Mouse (Mus musculus): ENCODE data around the gene Gab1. TPM values are rescaled to one million over a fixed set of nuclear protein-coding genes. Genes with fewer than 3 reads are reported as not detected.

Gene Gab1
- total RNA-seq, 4 experiments from 2014 or later = 19.4 to 24.9 (median 22.3) TPM

DNA sequence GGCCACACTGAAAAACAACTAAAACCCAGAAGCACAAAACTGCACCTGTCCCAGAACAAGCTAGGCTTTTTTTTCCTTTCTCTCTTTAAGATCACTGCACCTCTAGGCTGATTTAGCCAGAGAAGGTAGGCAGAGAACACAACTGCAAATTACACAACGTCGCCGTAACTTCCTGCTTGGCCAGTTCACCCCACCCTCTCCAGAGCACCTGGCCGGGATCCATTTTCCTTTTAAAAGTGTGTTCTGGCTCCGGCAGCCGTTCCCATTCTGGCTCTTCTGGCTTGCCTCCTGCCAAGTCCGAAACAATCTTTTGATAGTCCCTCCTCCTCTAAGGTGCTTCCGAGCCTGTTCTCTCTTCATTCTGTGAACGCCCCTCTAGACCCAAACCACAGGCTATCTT, 32.4 kb downstream of the Gab1 start:
- no peak for DNase-seq (ENCODE audit: low spot score in 2 of 2)

DNA sequence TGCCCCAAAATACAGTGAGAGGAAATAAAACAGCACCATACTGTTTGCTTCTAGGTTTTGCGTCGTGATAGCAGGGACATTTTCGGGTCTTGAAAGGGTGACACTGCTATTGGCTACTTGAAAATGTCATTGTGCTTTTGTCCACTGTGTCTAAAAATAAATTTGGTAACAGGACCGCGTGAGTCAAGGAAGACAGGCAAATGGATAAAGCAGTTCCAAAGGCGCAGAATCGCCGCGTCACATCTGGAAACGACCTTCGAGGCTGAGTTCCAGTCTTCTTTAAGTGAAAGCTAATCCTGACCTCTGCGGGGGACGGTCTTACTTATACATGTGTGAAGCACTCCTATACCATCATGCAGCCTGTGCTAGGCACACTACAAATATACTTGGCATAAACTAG, 35.0 kb downstream of the Gab1 start:
- no peak for DNase-seq (ENCODE audit: low spot score in 2 of 2)

DNA sequence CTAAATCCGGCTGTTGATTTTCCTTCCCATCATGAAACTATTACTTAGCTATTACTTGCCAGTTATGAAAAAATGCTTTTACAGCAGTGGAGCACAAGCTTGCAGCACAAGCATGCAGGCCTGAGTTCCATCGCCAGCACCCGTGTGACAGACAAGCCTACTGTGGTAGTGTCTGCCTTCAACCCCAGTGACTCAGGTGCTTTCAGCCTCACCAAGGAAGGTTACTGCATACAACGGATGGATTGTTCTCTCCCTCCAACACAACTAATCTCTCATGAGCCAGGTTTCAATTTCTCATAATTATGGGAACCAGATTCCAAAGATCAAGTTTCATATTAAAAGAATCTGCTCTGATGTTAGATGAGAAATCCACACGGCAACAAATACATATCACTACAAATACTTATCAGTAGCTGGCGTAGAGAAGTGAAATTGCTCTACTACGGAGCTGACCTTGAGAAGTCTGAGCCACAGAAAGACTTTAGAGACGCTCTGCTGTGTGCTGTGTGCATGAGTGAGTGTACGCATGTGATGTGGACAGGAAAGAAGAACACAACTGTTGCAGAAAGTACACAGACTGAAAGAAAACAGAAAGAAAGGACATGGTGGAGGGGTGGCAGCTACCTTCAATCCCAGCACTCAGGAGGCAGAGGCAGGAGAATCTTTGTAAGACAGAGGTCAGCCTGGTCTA, 36.4 kb downstream of the Gab1 start:
- no peak for DNase-seq (ENCODE audit: low spot score in 2 of 2)

DNA sequence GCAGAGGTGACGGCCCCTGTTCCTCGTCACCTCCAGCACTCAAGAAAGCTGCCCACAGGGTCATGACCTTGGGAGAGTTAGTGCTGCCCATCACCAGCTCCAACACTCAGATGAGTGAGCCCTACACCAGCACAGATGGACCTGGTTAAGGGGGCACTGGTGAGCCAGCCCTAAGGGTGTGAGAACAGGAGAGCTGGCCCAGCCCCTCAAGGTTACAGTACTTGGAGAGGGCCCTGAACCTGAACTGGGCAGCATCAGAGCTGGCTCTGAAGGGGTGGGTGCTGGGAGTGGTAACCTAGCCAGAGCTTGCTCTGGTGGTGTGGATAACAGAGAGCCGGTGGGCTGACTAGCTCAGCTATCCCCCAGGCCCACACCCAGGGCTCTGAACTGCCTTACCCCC, 37.8 kb downstream of the Gab1 start:
- no peak for DNase-seq (ENCODE audit: low spot score in 2 of 2)

DNA sequence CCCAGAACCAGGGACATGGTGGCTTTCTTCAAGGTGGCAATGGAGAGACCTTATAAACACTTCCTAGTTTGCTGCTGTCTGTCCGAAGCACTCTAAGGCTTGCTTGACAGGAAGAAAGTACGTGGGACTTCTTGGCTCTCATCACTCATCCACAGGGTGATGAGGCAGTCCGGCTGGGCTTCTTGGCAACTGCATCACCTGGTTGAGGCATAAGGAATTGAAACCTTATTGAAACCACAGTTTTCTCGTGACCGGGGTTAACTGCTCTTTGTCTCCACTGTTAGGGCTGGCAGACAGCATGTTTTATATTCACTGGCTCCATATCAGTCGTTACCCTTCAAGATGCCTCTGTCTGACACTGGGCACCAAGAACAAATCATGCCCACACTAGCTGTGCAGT, 40.2 kb downstream of the Gab1 start:
- DNase-seq (ENCODE audit: low spot score in 2 of 2) = no peak

DNA sequence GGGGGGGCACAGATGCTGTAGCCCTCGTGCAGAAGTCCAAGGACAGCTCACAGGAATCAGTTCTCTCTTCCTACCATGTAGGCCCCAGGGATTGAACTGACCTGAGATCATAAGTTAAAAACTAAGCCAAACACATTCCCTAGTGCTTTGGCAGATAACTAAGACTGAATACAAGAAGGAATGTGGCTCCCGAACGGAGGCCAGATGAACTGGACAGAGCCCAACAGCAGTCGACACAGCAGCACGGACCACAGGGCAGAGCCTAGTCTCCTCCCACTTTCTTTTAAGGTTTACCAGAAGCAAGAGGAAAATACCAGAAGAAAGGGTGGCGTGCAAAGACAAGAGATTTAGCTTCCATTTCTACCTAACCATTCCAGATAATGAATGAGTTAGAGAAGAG, 42.1 kb downstream of the Gab1 start:
- no peak for DNase-seq (ENCODE audit: low spot score in 2 of 2)

DNA sequence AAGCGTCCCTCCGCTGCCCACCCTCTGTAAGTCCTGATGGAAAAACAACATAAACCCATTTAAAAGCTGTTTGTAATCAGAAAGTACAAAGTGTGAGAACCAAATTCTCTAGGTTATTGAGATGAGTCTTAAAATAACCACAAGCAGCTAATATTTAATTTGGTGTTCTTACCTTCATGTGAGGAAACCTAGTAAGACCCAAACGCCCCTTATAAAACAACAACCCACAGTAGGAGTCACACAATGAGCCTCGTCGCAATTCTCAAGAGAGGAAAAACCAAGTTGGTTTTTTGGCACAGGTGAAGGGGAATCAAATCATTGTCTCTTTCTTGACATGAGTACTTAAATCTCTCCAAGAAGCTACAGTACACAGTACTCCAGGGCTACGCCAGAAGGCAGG, 44.9 kb downstream of the Gab1 start:
- no peak for DNase-seq (ENCODE audit: low spot score in 2 of 2)

DNA sequence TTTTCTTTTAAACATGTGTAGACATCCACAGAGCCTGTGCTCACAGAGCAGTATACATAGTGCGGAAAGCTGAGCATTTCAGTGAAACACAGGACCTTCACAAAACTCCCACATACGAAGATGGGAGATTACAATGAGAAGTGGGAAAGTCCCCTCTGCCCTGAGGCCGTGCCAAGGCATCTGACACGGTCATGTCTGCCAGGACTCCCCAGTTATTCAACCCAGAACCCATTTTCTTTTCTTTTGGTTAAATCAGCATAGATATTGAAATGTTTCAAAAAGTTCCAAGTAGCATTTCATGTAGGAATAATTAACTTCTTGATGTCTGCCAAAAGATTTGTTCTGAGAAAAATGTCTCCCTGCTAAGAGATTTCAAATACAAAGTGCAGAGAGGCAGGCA, 45.9 kb downstream of the Gab1 start:
- no peak for DNase-seq (ENCODE audit: low spot score in 2 of 2)

DNA sequence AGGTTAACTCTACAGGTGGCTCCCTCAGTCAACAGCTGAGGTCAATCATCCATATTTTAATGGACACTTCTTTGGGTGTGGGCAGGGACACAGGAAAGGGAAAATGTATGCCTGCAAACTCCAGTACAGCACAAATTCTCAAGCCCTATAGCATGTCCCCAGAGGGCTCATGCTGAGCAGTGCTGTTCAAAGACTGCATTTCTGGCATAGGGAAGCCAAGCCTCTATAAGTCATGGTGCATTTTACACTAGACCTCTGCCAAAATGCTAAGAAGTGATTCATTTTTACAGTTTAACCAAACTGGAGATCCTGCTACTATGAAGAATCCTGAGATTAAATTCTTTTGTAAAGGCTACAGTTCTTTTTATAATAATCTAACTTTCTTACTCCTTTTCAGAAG, 47.8 kb downstream of the Gab1 start:
- no peak for DNase-seq (ENCODE audit: low spot score in 2 of 2)

DNA sequence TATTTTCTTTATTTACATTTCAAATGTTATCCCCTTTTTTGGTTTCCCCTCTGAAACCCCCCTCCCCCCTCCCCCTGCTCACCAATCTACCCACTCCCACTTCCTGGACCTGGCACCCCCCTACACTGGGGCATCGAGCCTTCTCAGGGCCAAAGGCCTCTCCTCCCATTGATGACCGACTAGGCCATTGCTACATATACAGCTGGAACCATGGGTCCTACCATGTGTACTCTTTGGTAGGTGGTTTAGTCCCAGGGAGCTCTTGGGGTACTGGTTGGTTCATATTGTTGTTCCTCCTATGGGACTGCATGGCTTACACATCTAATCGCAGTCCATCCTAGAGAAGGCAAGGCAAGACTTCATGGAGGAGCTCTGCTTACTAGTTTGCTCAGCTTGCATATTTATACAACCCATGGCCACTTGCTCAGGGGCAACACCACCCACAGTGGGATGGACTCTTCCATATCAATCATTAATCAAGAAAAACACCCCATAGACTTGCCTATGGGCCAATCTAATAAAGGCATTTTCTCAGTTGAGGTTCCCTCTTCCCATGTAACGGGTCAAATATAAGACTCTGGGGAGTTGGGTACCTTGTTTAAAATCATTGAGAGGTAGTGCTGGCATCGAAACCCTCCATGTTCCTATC, 48.3 kb downstream of the Gab1 start:
- no peak for DNase-seq (ENCODE audit: low spot score in 2 of 2)

DNA sequence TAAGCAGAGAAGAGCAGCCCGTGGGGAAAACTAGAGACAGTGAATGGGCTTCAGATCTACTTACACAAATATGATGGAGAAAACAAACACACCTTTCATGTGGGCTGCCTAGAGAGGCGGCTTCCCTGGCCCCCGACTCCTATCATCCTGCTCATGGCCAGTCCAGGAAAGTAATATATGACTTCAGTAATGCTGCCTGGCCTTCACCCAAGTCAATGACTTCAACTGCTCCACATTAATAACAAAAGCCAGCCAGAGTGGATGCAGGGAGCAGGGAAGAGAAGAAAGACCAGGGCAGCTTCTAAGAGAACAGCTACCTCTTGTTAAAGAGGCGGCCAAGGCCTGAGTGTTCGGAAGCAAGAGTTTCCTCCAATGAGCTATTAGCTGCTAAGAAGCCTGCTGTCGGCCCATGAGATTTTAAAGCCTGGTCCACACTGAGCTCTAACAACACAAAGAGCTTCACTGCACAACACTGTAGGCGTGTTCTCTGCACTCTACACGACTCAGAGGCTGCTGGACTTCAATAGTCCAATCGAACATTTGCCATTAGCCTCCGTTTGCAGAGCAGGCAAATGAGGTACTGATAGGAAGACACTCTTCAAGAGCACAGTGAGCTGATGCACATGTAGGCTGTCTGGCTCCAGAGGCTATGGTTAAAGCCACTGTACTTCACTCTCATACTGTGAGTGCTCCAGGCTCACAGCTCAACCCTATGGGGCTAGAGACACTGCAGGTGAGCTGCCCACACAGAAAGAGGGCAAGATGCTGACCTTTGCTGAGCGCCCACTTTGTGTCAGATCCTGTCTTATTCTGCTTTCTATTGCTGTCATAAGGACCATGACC, 49.4 kb downstream of the Gab1 start:
- no peak for DNase-seq (ENCODE audit: low spot score in 2 of 2)

DNA sequence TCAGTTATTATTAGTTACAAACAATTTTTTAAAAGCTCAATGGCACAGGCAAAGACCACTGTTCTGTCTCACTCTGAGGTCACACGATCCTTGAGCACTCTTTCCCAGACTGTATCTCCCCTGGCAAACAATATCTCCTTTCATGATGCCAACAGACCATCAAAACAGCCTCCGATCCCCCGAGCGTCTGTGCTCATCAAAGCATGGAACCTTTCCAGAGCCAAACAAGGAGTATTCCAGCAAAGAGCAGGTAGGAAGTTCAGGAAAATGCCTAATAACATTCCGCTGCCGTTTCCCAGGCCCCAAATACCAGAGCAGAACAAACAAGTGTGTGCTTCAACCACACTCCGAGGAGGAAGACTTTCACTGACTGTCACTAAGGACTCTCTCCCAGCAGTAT, 50.2 kb downstream of the Gab1 start:
- DNase-seq (ENCODE audit: low spot score in 2 of 2) = no peak

DNA sequence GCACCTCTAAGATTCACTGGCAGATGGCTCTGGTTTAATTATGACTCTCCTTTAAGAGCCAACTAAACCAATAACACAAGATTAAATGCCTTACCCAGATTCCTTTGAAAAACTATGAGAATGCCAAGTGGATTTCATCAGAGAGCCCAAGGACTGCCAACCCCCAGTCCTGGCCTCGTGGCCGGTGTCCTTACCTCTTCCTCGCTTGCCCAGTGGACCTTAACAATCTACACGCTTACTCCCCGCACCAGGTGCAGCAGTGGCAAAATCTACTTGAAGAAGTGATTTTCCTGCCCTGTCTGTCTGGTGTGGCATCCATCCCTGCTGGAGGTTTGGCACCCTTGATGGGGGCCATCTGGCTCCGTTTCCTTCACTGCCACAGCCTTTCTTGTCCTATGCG, 53.3 kb downstream of the Gab1 start:
- DNase-seq (ENCODE audit: low spot score in 2 of 2) = no peak

DNA sequence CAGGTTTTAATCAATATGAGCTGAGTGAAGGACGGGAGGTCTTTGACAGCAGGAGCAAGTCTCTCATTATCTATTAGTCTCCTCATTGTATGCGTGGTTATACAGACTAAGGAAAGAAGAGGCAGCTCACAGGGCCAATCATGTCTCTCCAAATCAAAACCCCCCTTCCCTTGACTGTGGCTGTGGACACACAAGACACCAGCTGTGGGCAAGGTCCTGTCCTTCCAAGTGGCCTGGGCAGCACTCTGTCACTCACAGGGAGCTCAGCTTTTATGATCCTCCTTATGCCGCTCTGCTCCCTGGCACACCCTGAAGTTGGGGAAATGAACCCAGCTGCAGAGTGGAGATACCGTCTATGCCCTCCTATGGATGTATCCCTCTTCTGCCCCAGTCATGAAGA, 55.2 kb downstream of the Gab1 start:
- no peak for DNase-seq (ENCODE audit: low spot score in 2 of 2)

DNA sequence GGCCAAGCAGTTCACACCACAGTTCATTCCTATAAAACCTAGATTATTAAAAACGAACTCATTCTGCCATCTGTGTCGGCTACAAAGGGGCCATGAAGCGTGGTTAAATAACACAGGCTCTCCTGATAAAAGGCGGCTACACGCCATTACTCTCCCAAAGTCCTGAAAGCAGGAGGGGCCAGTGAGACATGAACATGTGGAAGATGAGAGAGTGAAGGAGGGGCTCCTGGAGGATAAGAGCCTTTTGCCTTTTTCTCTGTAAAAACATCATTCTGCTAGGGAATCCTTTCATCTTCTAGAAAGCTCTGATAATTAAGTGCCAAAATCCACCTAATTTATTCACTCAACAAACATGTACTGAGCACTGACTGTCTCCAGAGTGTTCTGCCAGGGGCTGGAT, 55.9 kb downstream of the Gab1 start:
- DNase-seq (ENCODE audit: low spot score in 2 of 2) = no peak

DNA sequence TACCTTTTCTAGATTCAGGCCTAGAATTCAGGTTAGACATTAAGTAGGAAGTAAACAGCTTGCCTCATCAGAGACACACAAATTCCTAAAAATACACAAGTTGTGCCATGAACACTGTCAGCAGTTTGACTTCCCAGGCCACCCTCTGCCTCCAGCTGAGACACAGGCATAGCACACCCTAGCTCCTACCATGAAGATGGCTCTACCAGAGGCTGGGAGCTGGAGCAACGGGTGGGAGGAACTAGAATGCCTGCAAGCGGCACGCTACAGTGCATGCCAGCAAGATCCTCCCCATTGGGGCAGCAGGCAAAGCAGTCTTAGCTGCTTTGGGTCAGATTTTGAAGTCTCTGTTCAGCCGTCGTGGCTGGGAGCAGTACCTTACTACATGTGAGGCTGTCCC, 57.1 kb downstream of the Gab1 start:
- no peak for DNase-seq (ENCODE audit: low spot score in 2 of 2)

DNA sequence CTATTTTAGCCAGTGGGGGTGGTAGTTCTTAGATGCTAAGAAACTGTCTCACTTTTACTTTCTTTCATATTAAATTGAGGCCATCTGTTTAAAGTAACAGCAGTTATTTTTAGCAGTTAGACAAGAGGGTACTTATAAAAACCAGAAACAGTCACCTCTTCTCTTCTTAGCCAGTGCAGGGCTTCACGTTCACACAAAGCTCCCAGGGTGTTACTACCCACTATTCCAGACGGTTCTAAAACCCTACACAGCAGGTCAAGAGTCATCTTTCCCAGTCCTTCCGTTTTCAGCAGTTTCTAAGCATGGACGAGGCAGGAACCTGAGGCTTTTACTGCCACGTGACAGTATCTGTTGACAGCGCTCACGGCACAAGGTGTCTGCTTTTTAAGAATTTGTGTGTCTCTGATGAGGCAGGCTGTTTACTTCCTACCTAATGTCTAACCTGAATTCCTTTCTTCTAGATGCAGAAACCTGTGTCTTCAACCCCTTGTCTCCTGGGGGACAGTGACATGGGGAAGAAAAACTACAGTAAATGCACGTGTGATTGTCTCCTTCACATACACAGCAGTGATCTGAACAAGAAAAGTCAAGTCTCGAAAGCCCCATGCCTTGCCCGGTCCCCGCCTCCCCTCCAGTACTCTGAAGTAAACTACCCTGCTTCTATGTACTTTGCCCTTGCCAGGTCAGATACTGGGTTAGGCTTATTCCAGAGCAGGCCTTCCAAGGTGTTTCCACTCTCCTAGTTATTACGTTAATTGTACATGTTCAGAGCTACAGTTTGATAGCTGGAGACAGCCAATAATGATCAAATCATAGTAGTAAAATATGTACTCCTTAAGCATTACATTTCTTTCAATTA, 58.7 kb downstream of the Gab1 start:
- no peak for DNase-seq (ENCODE audit: low spot score in 2 of 2)

DNA sequence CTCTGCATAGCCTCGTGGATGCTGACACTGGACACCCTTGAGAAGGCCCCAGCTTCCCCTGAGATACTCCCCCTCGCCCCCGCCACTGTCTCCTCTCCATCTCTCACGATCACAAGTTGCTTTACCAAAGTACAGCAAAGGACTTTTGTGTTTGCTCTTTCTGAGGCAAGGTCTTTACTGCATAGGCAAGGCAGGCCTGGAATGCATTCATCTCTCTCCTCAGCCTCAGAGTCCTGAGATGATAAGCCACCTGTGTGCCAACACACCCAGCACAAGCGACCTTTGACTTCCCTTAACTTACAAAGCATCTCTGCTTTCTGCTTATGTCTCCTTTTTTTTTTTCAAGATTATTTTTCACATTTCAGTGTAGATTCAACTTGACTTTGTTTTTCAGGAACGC, 61.3 kb downstream of the Gab1 start:
- DNase-seq (ENCODE audit: low spot score in 2 of 2) = no peak

DNA sequence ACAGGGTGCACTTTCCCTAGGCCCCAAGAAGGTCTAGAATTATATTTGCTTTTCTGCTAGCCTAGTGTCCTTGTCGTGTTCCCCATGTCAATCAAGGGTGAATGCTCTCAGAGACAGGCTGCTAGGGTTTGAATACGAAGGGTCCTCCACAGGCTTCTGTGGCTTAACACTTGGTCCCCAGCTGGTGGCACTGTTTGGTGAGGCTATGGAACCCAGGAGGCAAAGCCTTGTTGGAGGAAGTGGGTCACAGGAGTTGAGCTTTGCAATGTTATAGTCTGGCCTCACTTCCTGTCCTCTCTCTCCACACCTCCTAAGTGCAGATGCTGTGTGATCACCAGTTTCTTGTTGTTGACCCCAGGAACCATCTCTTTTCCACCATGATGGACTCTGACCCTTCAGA, 63.3 kb downstream of the Gab1 start:
- no peak for DNase-seq (ENCODE audit: low spot score in 2 of 2)

DNA sequence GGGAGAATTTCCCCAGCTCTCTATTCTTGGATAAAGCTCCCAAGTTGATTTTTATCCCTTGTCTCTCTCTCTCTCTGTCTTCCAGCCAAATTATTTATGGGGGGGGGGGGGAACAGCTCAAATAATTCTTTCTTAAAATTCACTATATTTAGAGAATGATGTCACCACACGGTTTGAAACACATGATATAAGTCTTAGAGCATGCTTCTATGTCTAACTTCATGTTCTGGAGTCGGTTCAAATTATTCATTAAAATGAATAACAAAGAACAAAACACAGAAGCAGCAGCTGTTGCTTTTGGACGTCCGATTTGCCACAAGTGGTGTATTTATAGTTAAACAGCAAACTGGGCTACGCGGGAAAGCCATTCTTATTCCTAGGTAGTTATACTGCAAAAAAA, 65.1 kb downstream of the Gab1 start:
- DNase-seq (ENCODE audit: low spot score in 2 of 2) = no peak

DNA sequence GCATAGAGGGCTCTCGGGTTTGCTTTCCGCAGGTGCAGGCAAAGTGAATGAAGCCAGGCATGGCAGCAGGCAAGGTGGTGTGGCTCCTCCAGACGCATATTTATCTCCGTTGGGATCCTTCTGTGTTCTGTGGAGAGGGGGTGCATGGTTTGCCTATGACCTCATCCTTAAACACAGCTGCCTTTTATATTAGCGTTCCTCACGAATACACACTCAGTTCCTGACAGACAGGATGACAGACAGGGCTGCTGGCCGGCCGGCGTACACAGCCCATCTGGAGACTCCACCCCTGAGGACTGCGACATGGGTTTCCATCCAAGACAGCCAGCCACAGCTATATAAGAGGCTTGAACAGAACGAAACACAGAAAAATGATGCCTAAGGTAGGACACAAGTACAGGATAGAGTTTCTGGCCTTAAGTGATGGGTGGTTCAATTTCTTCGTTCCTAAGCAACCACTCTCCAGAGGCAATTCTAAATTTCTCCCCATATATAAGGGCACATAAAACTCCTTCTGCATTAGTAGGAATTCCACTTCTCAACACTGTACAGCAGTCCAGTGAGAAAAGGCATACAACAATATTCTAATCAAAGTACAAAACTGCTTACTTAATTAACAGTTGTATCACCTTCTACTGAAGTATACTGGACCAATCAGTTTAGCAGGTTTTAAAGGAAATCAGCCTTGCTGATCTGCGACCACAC, 66.1 kb downstream of the Gab1 start:
- DNase-seq (ENCODE audit: low spot score in 2 of 2) = no peak

Measured in layer of hippocampus, adult 8-10 months (tissue).